ENCODE assay signal across 12 mouse cellular contexts in the genomic region with DNA sequence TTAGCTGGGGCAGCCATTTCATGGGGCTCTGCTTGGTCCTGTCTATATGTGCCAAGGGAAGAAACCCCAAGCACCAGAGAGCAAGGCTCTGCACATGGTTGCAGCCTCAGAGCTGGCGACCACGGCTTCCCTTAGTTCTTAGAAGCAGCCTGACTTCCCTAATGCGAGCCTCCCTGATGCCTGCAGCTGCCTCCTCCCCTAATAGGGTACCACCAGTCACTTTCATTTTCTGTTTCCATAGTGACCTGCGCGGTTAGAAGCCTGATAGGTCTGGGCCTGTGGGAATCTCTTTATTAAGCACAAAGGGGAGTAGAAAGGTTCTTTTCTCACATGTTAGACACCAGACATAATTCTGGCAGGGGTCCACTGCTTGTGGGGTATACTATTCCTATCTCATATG. TPM values are rescaled to one million over a fixed set of nuclear protein-coding genes. Genes with fewer than 3 reads are reported as not detected.
DNase-seq lines count a peak whose midpoint lies in the region; ATAC-seq lines count a peak whose summit lies in the region.
"Had no signal": no experiment of that assay in that cellular context is flagged by ENCODE, and none has a peak within 500 bp of the region (broad histone marks: within the 10 kb centered on the region; RNA-seq: fewer than 3 reads in every experiment).

No protein-coding gene starts in this region.

- no peak overlapping the region for H3K4me3 ChIP-seq in embryonic facial prominence, embryonic 14.5 days (ENCODE audit: low read depth, low read length)
- H3K4me3 ChIP-seq in hindbrain, embryonic 15.5 days, result no peak overlapping the region
- no peak overlapping the region for H3K4me3 ChIP-seq in neural tube, embryonic 12.5 days

- H3K9me3 ChIP-seq in embryonic facial prominence, embryonic 14.5 days (ENCODE audit: control insufficient read depth, low read length), result no peaks in the 10 kb centered on the region
- H3K9me3 ChIP-seq in hindbrain, embryonic 15.5 days, result no peaks in the 10 kb centered on the region
- H3K9me3 ChIP-seq in neural tube, embryonic 12.5 days, result no peaks in the 10 kb centered on the region

- H3K9ac ChIP-seq in embryonic facial prominence, embryonic 14.5 days (ENCODE audit: low read depth, low read length), result no peak overlapping the region
- no peak overlapping the region for H3K9ac ChIP-seq in hindbrain, embryonic 15.5 days
- H3K9ac ChIP-seq in neural tube, embryonic 12.5 days, result no peak overlapping the region
- H3K9ac ChIP-seq: liver, postnatal 0 days had no signal

- no peak overlapping the region for H3K4me2 ChIP-seq in embryonic facial prominence, embryonic 14.5 days (ENCODE audit: low read depth, low read length)
- 0 out of 2 replicates have a peak overlapping the region, but pooled peaks have one; percentile 9 for H3K4me2 ChIP-seq in hindbrain, embryonic 15.5 days
- peak overlapping the region; percentile 34; the same call in 1 of the 2 replicates for H3K4me2 ChIP-seq in neural tube, embryonic 12.5 days (replicated peaks)

- peak; percentile 53 for DNase-seq in MN1 (ENCODE audit: low spot score)
- DNase-seq in embryonic facial prominence, embryonic 14.5 days (ENCODE audit: low spot score), result no peak
- no peak for DNase-seq in cerebellum, adult 11-12 months
- DNase-seq in thymus, postnatal 14 days, result no peak
- no peak for DNase-seq in right cerebral cortex, postnatal 10 days (ENCODE audit: low spot score in 2 of 2)
- no peak for DNase-seq in lung, postnatal 25 days (ENCODE audit: low spot score)
- DNase-seq: gastrocnemius, postnatal 10 days; kidney, adult 11 months; liver, postnatal 0 days had no signal

- H3K27ac ChIP-seq in embryonic facial prominence, embryonic 14.5 days (replicated peaks; ENCODE audit: low read depth, low read length), result no peak overlapping the region
- peak overlapping the region; percentile 61 for H3K27ac ChIP-seq in hindbrain, embryonic 15.5 days (replicated peaks)
- H3K27ac ChIP-seq in neural tube, embryonic 12.5 days, result no peak overlapping the region

- 38% methylated on average over 5 of the region's 5 CpGs for WGBS in embryonic facial prominence, embryonic 14.5 days
- 3% methylated on average over 5 of the region's 5 CpGs for WGBS in hindbrain, embryonic 15.5 days
- WGBS in neural tube, embryonic 12.5 days, result 19% methylated on average over 5 of the region's 5 CpGs

- H3K36me3 ChIP-seq in embryonic facial prominence, embryonic 14.5 days (ENCODE audit: control insufficient read depth, insufficient read depth, low read length), result no peaks in the 10 kb centered on the region
- no peaks in the 10 kb centered on the region for H3K36me3 ChIP-seq in hindbrain, embryonic 15.5 days
- no peaks in the 10 kb centered on the region for H3K36me3 ChIP-seq in neural tube, embryonic 12.5 days

- ATAC-seq in embryonic facial prominence, embryonic 14.5 days (ENCODE audit: low read depth), result peak; percentile 59; the same call in 1 of the 2 replicates
- ATAC-seq in hindbrain, embryonic 15.5 days (ENCODE audit: low FRiP score, low read depth), result peak; percentile 49; the same call in 1 of the 2 replicates
- ATAC-seq in neural tube, embryonic 12.5 days (ENCODE audit: low FRiP score, low read depth), result peak; percentile 74
- ATAC-seq: liver, postnatal 0 days had no signal

- no peaks in the 10 kb centered on the region for H3K27me3 ChIP-seq in embryonic facial prominence, embryonic 14.5 days (replicated peaks; ENCODE audit: control insufficient read depth, insufficient read depth, low read length)
- no peaks in the 10 kb centered on the region for H3K27me3 ChIP-seq in hindbrain, embryonic 15.5 days
- no peaks in the 10 kb centered on the region for H3K27me3 ChIP-seq in neural tube, embryonic 12.5 days (replicated peaks)

- no peaks in the 10 kb centered on the region for H3K4me1 ChIP-seq in embryonic facial prominence, embryonic 14.5 days (ENCODE audit: control insufficient read depth, insufficient read depth, low read length)
- peaks cover 31% of the 10 kb centered on the region for H3K4me1 ChIP-seq in hindbrain, embryonic 15.5 days (replicated peaks)
- peaks cover 21% of the 10 kb centered on the region for H3K4me1 ChIP-seq in neural tube, embryonic 12.5 days

RNA-seq across cellular contexts. Expression of gene Gm45623, which starts 20.7 kb away (rescaled TPM):
- 0.49 and 0.79 TPM in 2 replicates for polyA plus RNA-seq in embryonic facial prominence, embryonic 14.5 days (2014; fragmentation: Nextera tagmentation; extraction: Ambion mirVana)
- polyA plus RNA-seq in hindbrain, embryonic 15.5 days (2015; fragmentation: Nextera tagmentation; extraction: Ambion mirVana), result 2.4 and 3.2 TPM in 2 replicates
- polyA plus RNA-seq in neural tube, embryonic 12.5 days (2016; fragmentation: Nextera tagmentation; extraction: Ambion mirVana), result 0.13 and 0.14 TPM in 2 replicates
- polyA plus RNA-seq: liver, postnatal 0 days; urinary bladder, adult 2 months had no signal
